Mouse (Mus musculus) liver, adult 2 months (tissue): ENCODE measurements around the gene Cyp2d11. TPM values are rescaled to one million over a fixed set of nuclear protein-coding genes. Genes with fewer than 3 reads are reported as not detected.
A peak's percentile ranks its signal among the peaks of the same experiment; 100 is the strongest.
"Not testable (repeated sequence)": the region's sequence is repeated elsewhere in the genome, so short reads cannot be mapped to it uniquely, and the experiment has no call there.

Source experiments
- DNase-seq: peaks from one replicate; pipeline ENCODE4 v3.0.0-alpha.2; 2011; ENCODE audit warnings: low read depth, low spot score; ENCODE audit errors: extremely low read depth
- H3K27ac ChIP-seq: fragments of 200-500 bp; replicated peaks from 2 replicates; pipeline ENCODE4 v1.5.1; 2012; ENCODE audit warnings: low read depth, mild to moderate bottlenecking, control low read depth, inconsistent platforms, low read length; ENCODE audit not compliant: insufficient read depth
- H3K27me3 ChIP-seq: fragments of 200-500 bp; 2 replicates; pipeline ENCODE4 v1.6.1; 2012; ENCODE audit warnings: mild to moderate bottlenecking, moderate library complexity, low read length, inconsistent platforms; ENCODE audit not compliant: control insufficient read depth, insufficient read depth
- H3K36me3 ChIP-seq: fragments of 200-500 bp; 2 replicates; pipeline ENCODE4 v1.6.1; 2012; ENCODE audit warnings: low read length, inconsistent platforms; ENCODE audit not compliant: control insufficient read depth, insufficient read depth
- H3K4me1 ChIP-seq: fragments of 200-500 bp; 2 replicates; pipeline ENCODE4 v1.6.1; 2011; ENCODE audit warnings: low read length; ENCODE audit not compliant: control insufficient read depth, insufficient read depth
- H3K4me3 ChIP-seq: fragments of 200-500 bp; 2 replicates; pipeline ENCODE4 v1.5.1; 2011; ENCODE audit warnings: low read depth, mild to moderate bottlenecking, control low read depth, low read length, moderate library complexity; ENCODE audit not compliant: insufficient read depth
- H3K79me2 ChIP-seq: fragments of 200-500 bp; 2 replicates; pipeline ENCODE4 v1.6.1; 2012; ENCODE audit warnings: inconsistent platforms, mild to moderate bottlenecking, low read length, moderate library complexity; ENCODE audit not compliant: control insufficient read depth, insufficient read depth
- H3K9ac ChIP-seq: fragments of 200-500 bp; 2 replicates; pipeline ENCODE4 v1.6.1; 2012; ENCODE audit warnings: low read depth, mild to moderate bottlenecking, control low read depth, inconsistent platforms, low read length
- CTCF ChIP-seq: fragments of 200-500 bp; IDR thresholded peaks from 2 replicates; pipeline ENCODE4 v1.5.1; 2011; ENCODE audit warnings: low read depth, low read length, control low read depth
- POLR2A ChIP-seq: fragments of 200-500 bp; IDR thresholded peaks from 2 replicates; pipeline ENCODE4 v1.6.1; 2011; ENCODE audit warnings: low read length, control low read depth; ENCODE audit not compliant: insufficient read depth; ENCODE audit errors: extremely low read depth
- WGBS: fragments of 180-500 bp; shearing (Covaris S2); methylation state at CpG from one replicate; pipeline ENCODE4 v1.1.7; 2018; 5-methylcytosine and 5-hydroxymethylcytosine counted together
- polyA plus RNA-seq: library from polyadenylated mRNA; depleted of rRNA; stranded (reverse); fragments of >200 nt; gene quantifications from 2 replicates; pipeline ENCODE4 v1.2.3, GENCODE M21; 2012
- total RNA-seq: library from RNA; depleted of rRNA; stranded (reverse); fragments of >200 nt; gene quantifications from 2 replicates; pipeline ENCODE4 v1.2.3, GENCODE M21; 2014

Gene Cyp2d11
- total and polyA plus RNA-seq, 2 experiments = 0.46 to 0.91 TPM

- Histone ChIP-seq H3K27ac (peak overlapping the region; percentile 62), H3K27me3 (no peaks in the 10 kb centered on the region)
Measured at GRCm38 (mm10) chr15:82375855-82376254, 18.0 kb downstream of the Cyp2d11 start.

DNA sequence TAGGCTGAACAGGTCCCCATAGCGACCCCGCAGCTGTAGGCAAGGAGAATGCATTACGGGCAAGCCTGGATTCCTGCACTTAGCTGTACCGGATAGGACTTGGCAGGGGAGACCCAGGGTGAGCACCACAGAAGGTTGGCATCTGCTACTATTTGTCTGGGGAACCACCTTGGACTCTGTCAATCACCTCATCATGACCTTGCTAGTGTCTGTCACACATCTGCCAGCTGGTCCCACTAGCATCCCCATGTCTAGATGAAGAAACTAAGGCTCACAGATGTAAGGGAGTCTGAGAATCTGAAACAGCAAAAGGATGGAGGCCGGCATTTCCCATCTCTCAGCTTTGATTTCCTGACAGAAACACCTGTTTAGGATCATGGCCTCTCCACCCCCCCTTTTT lies 19.4 kb downstream of the Cyp2d11 start:
- Histone ChIP-seq H3K27ac (no peak overlapping the region), H3K4me3 (no peak overlapping the region), H3K36me3 (peaks cover 30% of the 10 kb centered on the region), H3K4me1 (peaks cover 19% of the 10 kb centered on the region), H3K27me3 (no peaks in the 10 kb centered on the region), H3K9ac (no peak overlapping the region), H3K79me2 (peaks cover 11% of the 10 kb centered on the region; the same call in 1 of the 2 replicates)
- TF ChIP-seq CTCF (no peak), POLR2A (no peak)
- whole genome bisulfite sequencing = 71% methylated on average over 5 of the region's 5 CpGs
- peak; percentile 51 for DNase-seq

More at GRCm38 (mm10) chr15:82375855-82376254, 18.0 kb downstream of the Cyp2d11 start:
- Histone ChIP-seq H3K4me1 (peaks cover 20% of the 10 kb centered on the region), H3K4me3 (no peak overlapping the region), H3K9ac (peak overlapping the region; percentile 6), H3K36me3 (peaks cover 26% of the 10 kb centered on the region), H3K79me2 (peaks cover 11% of the 10 kb centered on the region; the same call in 1 of the 2 replicates)
- no peak for DNase-seq
- TF ChIP-seq CTCF = no peak
- TF ChIP-seq POLR2A = 0 out of 2 replicates have a peak, but pooled peaks have one; percentile 10
- 61% methylated on average over 9 of the region's 9 CpGs for WGBS

GRCm38 (mm10) chr15:82372991-82373390 lies 20.8 kb downstream of the Cyp2d11 start:
- no peak overlapping the region for H3K27ac ChIP-seq
- TF ChIP-seq CTCF (no peak), POLR2A (no peak)
- H3K36me3 ChIP-seq = peaks cover 32% of the 10 kb centered on the region
- no peak for DNase-seq
- no peak overlapping the region for H3K9ac ChIP-seq
- H3K4me3 ChIP-seq = no peak overlapping the region
- no peaks in the 10 kb centered on the region for H3K27me3 ChIP-seq
- H3K4me1 ChIP-seq = peaks cover 18% of the 10 kb centered on the region
- peaks cover 8% of the 10 kb centered on the region; the same call in 1 of the 2 replicates for H3K79me2 ChIP-seq
- 86% methylated on average over 5 of the region's 5 CpGs for whole genome bisulfite sequencing

DNA sequence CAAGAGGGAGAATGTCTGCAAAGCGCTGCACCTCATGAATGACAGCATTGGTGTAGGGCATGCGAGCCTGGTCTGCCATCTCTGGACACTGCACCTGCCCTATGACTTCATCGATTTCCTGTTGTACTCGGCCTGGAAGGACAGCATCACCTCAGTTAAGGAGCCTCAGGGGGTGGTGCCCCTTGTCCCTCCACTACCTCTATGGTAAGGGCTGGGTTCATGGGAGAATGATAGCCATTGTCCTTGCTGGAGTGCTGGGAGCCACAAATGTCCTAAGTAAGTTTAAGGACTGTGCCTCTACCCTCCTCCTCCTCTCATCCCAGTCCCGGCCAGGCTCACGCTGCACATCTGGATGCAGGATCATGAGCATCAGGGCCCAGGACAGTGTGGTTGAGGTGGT lies 21.4 kb downstream of the Cyp2d11 start:
- Histone ChIP-seq H3K9ac (no peak overlapping the region), H3K27me3 (no peaks in the 10 kb centered on the region), H3K27ac (no peak overlapping the region), H3K79me2 (peaks cover 3% of the 10 kb centered on the region; the same call in 1 of the 2 replicates), H3K36me3 (peaks cover 34% of the 10 kb centered on the region), H3K4me3 (no peak overlapping the region), H3K4me1 (peaks cover 12% of the 10 kb centered on the region)
- DNase-seq = no peak
- TF ChIP-seq CTCF = no peak
- TF ChIP-seq POLR2A = no peak
- 78% methylated on average over 6 of the region's 6 CpGs for WGBS

- WGBS = 64% methylated on average over 1 of the region's 1 CpGs
- no peaks in the 10 kb centered on the region for H3K27me3 ChIP-seq
- no peak overlapping the region for H3K4me3 ChIP-seq
- 0 out of 2 replicates have a peak overlapping the region, but pooled peaks have one; percentile 0 for H3K27ac ChIP-seq
- no peak overlapping the region for H3K9ac ChIP-seq
- no peaks in the 10 kb centered on the region for H3K4me1 ChIP-seq
- H3K79me2 ChIP-seq = no peaks in the 10 kb centered on the region
- peaks cover 17% of the 10 kb centered on the region for H3K36me3 ChIP-seq
- no peak for DNase-seq
- TF ChIP-seq POLR2A (no peak), CTCF (no peak)
Measured at GRCm38 (mm10) chr15:82368851-82369250, 25.0 kb downstream of the Cyp2d11 start.

DNA sequence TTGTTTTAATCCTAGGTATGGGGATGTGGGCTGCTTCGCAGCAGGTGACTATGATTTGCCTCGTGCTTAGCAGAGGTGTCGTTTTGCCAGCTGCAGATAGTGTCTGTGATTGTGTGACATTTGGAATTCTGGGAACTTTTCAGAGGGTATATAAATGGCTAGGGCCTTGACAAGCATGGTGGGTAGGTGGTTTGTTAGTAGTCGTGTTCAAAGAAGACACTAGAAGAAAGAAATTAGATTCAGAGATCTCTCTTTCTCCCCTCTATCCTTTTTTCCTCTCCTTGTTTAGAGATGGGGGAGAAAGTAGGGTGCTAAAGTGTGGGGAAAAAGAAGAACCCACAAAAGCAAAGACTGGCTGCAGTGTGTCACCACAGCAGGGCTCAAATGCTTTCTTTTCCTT lies 25.7 kb downstream of the Cyp2d11 start:
- TF ChIP-seq CTCF (no peak), POLR2A (no peak)
- Histone ChIP-seq H3K27ac (peak overlapping the region; percentile 55; the same call in 1 of the 2 replicates), H3K4me3 (no peak overlapping the region), H3K9ac (no peak overlapping the region), H3K36me3 (peaks cover 15% of the 10 kb centered on the region), H3K27me3 (no peaks in the 10 kb centered on the region), H3K4me1 (no peaks in the 10 kb centered on the region), H3K79me2 (no peaks in the 10 kb centered on the region)
- 84% methylated on average over 4 of the region's 4 CpGs for WGBS
- no peak for DNase-seq

GRCm38 (mm10) chr15:82364561-82364960 lies 29.3 kb downstream of the Cyp2d11 start:
- H3K4me1 ChIP-seq = peaks cover 15% of the 10 kb centered on the region
- DNase-seq, H3K79me2 ChIP-seq, H3K36me3 ChIP-seq, H3K27me3 ChIP-seq: not testable (repeated sequence)
- H3K27ac ChIP-seq = peak overlapping the region; percentile 76
- 10% methylated on average over 6 of the region's 9 CpGs for WGBS
- peak overlapping the region; percentile 42 for H3K4me3 ChIP-seq
- peak overlapping the region; percentile 67 for H3K9ac ChIP-seq

GRCm38 (mm10) chr15:82363801-82364200 lies 30.0 kb downstream of the Cyp2d11 start:
- H3K27ac ChIP-seq, H3K4me3 ChIP-seq, H3K36me3 ChIP-seq, DNase-seq, H3K79me2 ChIP-seq, H3K9ac ChIP-seq, H3K27me3 ChIP-seq: not testable (repeated sequence)
- H3K4me1 ChIP-seq = peaks cover 16% of the 10 kb centered on the region
- WGBS = 71% methylated on average over 9 of the region's 12 CpGs
